Mouse (Mus musculus) inflammation-experienced regulatory T-cells, adult 6 months (primary cell): ENCODE data around the gene Pcsk7. TPM values are rescaled to one million over a fixed set of nuclear protein-coding genes. Genes with fewer than 3 reads are reported as not detected.

ENCODE experiments used
- ATAC-seq: one replicate; pipeline ENCODE4 v1.8.0; 2017
- polyA plus RNA-seq, 3 experiments: library from polyadenylated mRNA; unstranded; fragments of 100-300 nt; shearing (Covaris generic); gene quantifications; one replicate each; pipeline ENCODE4 v1.2.1; 2017

The Pcsk7 gene
- polyA plus RNA-seq, 3 experiments from 2014 or later: 13.3 to 17.7 (median 17.4) TPM

DNA sequence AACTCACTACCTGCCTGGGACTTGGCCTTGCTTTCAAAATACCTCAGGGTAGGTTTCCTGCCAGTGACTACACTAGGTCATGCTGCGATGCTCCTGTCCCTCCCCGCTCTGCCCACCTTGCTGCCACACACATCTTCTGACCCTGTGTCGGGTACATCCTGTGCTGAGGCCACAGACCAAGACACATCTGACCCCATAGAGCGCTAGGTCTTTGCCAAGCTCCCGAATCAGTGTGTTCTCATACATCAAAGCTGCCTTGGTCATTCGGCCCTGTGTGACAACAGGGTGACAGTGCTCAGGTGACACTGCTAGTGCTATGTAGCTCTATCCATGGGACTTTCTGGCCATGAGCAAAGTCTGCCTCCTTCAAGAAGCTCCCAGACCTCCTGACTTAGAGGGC is 33.5 kb downstream of the Pcsk7 start:
- ATAC-seq: no peak

DNA sequence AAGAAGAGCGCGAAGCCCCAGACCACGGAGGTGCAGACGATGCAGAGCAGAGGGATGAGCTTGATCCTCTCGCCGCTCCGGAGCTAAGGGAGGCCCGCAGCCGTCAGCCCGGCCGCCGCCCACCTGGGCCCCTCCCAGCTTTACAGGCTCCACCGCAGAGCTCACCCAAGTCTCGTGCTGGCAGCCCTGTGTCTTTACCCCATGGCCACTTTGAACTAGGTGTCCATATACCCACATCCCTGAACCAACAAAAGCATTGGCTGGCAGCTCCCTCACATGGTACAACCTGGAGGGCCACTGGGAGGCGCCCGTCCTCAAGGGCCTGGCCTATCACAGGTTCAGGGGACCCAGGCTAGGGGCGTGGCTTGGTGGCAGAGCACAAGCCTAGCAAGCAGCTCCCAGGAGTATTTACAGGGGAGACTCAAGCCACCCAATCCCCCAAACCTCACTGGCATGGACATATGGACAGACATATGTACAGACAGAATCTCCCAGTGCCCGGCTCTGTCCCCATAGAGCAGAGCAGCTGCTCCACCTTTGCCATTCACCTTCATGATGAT is 35.1 kb downstream of the Pcsk7 start:
- no peak for ATAC-seq

DNA sequence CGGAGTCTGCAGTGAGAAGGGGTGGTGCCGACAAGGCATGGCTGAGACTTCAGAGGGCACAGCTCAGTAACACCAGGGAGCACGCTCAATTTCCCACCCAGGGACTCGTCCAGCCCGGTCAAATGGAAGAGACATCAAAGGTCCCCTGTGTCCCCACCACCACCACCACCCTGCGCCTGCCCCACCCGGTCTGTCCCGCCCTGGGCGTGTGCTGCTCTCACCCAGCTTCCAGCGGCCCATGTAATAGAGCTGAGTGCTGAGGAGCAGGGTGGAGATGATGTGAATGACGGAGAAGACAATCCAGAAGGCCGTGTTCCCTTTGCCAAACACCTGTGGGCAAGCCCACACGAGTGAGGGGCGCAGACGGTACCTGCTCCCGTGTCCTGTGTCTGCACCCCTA is 36.2 kb downstream of the Pcsk7 start:
- no peak for ATAC-seq

DNA sequence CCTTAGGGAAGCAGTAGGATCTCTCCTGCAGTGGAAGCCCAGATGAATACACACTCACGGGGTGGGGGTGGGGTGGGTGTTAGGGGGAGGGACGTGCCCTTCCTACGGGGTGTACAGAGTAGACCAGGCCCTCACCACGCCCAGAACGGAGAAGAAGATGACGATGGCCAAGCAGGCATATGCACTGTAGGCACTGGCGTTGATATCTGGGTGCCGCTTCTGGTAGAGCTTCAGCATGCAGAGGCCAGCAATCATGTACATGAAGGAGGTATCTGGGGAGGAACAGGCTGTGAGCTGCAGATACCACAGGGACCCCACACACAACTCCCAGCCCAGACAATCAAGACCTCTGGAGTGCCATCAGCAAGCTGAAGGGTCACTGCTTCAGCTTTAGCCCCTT is 36.6 kb downstream of the Pcsk7 start:
- no peak for ATAC-seq

DNA sequence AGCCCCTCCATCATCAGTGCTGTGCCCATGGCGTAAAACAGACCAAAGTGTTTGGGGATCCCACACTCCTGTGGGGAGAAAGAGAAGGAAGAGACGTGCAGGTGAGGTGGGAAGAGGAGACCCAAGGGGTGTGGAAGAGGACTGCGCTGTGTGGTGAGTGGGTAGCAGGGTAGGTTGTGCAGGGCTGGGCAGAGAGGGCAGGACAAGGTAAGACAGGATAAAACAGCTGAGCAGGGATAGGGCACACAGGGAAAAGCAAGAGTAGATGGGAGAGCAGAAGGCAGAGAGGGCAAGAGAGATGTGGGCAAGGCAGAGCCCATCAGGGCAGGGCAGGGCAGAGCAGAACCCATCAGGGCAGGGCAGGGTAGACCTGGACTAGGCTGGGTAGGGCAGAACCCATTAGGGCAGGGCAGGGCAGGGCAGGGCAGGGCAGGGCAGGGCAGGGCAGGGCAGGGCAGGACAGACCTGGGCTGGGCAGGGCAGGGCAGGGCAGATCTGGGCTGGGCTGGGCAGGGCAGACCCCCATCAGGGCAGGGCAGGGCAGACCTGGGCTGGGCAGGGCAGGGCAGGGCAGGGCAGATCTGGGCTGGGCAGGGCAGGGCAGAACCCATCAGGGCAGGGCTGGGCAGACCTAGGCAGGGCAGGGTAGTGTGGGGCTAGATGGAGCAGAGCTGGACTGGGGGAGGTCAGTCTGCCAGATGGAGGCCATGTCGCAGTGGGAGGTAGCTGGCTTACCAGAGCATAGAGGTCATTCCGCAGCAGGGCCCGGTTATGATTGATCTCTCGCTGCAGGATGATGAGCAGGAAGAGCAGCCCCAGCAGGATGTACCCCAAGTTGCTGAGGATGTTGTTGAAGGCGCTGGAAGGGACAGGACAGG is 37.6 kb downstream of the Pcsk7 start:
- no peak for ATAC-seq

DNA sequence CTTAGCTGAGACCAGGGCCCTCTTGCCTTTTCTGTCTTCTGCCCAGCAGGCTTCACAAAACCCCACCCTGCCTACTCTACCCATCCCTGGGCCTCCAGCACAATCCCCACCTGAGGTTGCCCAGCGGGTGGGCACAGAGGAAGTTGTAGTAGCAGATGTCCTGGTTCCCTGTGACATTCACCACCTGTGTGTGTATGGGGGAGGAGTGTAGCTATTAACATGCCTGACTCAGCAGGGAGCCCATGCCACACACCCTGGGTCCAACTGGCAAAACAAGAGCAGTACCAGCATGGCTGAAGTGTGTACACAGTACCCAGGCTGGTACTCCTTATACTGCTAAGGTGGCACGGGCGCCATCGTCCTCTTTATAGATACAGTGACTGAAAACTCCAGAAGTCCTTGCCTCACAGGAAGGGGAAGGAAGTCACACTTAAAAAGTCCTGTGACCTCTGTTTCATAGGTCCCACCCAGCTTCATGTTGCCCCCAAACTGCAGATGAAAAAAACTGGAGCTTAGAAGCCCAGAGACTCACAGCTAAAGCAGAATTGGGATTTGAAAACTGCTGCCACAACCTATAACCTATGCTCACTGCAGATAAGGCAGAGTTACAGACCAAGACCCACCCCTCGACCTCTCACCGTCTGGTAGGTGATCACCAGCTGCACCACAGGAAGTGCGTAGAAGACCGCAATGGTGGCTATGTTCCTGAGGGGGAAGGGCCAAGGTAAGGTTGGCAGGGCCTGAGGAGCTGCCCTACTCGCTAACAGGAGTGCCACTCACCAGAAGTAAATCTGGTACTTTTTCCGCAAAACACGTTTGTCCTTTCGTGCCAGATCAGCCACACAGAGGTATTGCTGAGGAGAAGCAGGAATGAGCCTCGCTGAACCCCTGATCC is 38.5 kb downstream of the Pcsk7 start:
- peak; percentile 95 for ATAC-seq

DNA sequence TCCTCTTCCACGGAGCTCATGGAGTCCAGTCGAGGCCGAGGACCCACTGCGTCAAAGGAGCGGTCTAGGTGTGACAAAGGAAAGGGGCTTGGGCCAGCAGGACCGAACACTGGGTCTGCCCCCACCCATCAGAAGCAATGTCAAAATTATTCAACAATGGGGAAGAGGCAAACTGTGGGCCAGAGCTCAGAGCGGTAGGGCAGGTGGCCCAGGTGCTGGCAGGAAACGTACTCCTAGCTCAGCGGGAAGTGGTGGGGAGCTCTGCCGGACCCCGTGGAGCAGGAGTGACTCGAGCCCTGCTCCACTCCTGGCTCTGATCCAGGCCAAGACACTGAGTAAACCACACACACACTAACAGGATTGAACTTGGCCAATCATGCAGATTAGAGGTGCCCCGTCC is 39.4 kb downstream of the Pcsk7 start:
- peak; percentile 25 for ATAC-seq

DNA sequence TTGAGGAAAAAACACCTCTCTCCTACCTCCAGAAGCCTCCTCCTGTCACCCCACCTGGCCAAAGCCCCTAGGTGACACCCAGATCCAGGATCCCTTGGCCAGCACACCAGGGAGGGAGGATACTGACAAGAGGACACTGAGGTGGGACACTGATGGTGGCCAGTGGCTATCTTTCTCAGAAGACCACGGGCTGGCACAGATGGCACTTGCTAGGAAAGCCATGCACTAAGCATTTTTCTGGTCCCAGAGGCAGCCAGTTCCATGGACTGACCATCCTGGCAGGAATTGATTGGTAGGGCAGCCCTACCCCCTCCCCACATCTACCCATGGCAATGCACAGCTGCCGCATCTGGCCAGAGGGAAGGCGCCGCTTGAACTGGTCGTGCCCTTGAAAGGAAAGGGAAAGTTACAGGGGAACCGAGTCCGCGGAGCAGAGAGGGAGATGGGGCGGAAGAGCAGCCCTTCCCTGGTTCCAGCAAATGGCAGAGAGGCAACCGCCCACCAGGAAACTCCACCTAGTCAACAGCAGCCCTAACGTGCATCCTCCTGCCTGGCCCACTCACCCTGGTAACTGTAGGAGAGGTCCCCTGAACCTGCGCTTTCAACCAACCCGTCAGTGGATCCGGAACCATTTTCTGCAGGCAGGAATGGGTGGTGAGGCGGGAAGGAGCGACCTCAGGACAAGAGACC is 40.0 kb downstream of the Pcsk7 start:
- ATAC-seq: no peak

DNA sequence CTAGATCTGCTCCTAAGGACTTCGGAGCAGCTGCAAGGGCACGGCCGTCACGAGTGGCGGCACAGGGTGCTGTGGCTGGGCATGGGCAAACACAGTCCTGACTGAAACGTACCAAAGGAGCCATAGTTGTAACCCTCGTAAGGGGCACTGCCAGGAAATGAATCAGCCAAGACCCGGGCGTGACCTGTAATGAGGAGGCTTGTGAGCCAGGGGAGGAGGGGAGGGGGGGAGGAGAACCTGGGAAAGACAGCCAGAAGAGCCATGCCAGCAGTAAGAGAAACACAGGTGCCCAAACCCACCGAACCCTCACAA is 40.5 kb downstream of the Pcsk7 start:
- no peak for ATAC-seq

DNA sequence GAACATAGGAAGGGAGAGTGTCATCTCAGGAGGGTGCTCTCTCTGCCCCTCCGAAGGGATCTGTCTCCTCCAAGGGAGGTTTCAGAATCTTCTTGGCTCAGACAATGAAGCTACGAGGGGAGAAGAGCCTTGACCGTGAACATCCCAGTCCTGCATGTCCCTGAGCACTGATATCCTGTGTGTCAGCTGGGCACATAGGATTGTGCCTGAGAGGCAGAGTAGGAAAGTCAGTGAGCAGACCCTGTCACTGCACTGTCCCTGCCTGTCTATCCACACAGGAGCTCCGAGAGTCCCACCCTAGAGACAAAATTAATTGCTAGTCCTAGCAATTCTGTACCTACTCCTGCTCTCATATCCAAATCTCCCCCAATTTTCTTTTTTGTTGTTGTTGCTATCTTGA is 45.8 kb downstream of the Pcsk7 start:
- ATAC-seq: no peak

DNA sequence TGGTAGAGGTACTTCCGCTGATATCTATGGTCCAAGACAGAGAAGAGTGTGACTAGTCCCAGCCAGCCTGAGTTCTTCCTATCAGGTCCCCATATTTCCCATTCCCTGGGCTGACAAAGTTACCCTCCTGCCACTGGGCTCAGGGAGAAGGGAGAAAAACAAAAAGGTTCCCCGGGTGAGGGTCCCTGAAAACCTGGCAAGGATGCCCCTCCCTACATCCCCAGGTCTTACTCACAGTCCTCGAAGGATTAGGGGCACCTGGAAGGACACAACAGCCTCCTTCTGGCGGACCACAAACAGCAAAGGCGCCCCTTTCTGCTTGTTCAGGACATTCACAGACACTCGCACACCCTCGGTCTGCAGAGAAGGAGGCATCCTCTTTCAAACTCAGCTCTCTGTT is 46.6 kb downstream of the Pcsk7 start:
- no peak for ATAC-seq

DNA sequence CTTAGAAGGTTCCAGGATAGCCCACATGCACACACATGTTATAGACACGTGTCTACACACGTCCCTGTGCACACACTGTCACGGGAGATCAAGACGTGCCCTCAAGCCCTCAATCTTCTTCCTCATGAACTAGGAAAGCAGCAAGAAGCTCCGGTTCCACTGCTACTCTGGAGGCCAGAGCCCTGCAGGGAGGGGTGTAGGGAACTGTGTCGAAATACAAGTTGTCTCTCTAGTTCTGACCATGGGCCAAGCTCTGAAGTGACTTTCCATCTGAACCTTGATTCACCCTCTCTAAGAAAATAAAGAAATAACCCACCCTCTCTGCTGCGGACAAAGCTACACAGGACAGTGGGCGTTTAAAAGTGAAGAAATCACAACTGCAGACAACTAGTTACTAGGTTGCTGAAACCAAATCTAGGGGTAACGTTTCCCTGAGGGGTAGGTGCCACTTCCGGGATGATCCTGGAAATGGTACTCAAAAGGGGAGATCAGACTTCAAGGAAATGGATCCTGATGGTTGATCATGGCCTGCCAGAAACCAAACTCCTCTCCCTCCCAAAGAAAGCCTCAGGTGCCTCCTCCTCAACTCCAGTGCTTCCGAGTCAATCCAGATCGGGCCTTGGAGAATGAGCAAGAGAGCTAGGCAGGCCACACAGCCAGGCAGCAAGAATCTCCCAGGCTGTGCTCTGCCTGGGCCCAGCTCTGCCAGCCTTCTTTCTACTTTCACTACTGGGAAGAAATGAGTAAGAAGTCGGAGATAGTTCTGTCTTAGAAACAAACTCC is 47.4 kb downstream of the Pcsk7 start:
- peak; percentile 22 for ATAC-seq

DNA sequence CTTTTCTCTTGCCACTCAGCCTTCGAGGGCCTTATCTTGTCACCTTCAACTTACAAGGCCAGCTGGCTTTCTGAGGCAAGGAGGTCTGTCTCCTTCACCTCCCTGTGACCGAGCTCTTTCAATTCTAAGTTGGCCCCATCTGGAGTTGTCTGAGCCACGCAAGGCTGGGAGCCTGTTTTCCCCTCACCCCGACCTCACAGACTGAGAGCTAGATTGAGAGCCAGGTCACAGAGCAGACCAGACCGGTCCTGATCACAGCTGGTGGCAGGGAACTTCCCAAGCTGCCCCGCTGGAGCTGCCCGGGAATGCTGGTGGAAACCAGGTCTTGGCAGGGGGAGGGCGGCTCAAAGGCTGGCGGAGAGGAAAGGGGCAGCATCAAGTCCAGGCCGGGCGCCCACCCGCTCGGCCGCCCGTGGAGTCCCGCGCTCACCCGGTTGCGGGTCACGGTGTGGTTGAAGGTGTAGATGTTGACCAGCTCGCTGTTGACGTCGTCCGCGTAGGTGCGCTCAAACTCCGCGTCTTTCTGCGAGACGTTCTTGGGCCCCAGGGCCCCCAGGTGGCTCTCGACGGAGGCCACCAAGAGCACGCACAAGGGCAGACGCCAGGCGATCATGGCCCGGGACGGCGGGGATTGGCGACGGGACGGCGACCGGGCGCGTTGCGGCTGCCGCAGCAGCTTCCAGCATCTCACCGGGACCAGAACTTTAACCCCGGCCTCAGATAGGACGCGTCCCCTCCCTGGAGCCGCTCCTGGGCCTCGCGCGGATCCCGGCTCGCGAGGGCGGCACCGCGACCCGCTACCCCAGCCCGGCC is 48.2 kb downstream of the Pcsk7 start:
- peak; percentile 22 for ATAC-seq

DNA sequence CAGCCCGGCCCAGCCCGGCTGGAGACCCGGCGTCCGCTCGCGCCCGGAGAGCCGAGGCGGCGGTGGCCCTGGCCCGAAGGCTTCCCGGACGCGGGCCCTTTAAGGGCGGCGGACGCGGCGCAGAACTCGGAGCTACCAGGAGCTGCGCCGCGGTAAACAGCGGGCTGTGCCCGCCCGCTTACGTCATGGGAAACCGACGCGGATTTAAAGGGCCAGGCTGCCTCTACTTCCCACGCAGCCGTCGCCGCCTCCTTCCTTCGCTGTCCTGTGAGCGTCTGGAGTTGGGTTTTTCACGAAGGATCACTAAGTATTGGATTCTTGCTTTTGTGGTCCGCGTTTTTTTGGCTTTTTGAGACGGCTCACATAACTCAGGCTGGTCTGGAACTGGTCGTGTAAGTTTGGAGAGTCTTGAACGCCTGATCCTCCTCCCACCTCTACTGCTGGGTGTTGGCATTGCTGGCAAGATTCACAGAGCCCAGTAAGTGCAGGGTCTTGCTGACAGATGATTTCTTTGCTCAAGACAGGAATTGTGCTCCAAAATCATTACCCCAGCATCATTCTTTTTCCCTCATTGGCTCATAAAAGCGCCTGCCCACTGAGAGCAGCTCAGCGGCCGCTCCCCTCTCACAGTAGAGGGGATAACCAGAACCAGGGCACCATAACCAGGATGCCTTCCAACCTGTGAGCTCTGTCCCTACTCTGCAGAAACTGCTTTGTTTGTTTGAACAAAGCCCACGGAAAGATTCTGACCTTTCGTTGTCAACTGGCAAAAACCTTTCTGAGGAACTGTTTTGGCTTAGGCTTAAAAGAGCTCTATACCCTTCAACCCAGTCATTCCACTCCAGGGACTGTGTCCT is 49.0 kb downstream of the Pcsk7 start, which contains the start of gene Sidt2:
Gene Sidt2, minus strand, starts transcription at position 152 of the 857 bp plus-strand sequence.
- ATAC-seq: peak; percentile 90

DNA sequence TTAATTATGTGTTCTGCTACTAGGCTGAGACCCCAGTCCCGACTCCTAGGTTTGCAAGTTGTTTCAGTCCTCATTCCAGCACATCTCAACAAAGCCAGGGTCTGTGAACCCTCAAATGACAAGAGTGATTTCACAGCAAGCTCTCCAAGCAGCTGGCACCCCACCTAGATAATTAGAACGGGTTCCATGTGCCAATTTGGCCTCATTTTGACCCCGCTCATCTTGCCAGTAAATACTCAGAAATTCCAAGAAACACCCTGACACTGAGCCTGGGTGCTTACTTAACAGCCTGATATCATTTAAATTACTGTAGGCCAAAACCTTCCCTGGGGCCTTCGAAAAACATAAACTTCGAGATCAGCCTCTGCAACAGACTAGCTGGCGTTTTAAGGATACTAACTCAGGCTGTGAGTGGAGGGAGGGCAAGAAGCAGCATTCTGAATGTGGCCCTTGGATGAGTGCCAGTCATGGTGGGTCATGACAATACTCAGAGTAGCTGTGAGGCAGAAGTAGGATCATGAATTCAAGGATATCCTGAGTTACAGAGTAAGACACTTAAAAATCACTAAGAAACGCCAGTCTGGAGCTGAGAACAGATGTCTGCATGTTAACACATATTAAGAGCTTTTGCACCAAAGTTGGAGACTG is 51.9 kb downstream of the Pcsk7 start:
- no peak for ATAC-seq

DNA sequence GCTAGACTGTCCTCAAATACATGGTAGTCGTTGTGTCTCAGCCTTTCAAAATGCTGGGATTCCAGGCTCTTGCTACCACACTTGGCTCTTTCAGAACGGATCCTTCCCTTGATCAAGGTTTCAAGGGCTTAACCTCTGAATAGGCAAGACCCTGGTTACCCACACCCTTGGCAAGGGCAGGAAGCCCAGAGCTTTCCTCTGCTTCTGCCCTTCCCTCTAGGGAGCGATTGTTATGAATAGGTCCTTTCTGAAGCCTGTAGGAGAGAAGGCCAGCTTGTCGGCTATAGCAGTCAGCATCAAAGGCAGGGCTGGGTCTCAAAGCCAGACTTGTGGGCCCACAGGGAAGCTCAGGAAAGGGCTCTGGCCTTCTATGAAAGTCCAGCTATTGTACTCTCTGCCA is 52.6 kb downstream of the Pcsk7 start:
- no peak for ATAC-seq

DNA sequence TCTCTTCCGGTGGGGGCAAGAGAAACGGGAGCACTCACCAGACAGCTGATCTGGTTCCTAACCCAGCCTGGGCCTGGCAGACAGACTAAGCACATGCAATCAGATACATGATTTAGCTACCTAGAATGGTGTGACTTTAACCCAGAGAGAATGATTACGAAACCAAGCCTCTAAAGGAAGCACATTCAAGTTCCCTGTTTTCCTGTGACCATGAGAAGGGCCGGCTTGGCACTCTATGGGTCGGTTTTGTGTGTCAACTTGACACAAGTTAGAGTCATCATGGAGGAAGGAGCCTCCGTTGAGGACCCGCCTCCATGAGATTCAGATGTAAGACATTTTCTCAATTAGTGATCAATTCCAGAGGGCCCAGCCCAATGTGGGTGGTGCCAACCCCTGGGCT is 53.4 kb downstream of the Pcsk7 start:
- no peak for ATAC-seq

DNA sequence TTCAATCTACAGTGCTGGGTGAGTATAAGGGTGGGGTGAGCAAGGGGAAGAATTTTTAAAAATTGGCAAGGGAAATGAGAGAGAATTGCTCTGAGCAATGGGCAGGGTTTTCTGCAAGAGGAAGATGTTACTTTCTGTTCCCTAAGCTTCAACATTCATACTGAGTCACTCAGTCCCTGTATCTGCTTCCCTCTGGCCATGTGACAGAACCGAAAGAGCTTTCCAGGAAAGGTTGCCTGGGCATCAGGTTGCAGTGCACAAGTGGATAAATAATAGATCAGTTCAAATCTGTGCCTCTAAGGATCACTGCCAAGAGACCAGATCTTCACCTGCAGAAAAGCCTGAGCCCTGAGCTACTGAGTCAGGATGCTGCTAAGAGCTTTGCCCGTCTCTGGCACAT is 55.6 kb downstream of the Pcsk7 start:
- ATAC-seq: no peak

DNA sequence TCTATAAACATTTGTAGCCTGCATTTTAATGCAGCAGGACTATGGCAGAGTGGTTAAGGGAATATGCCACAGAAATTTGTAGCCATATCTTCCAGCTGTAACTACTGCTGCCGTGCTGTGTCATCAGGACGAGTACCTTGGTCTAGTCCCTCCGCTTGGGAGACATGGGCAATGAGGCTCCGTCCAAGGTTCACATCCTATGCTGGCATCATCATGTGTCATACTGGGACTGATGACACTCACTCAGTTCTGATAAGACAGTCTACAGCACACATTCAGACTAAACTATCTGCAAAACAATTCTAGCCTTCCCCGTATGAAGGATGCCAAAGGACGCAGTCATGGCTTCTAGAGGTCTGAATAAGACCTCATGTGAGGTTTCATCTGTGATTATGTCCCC is 57.3 kb downstream of the Pcsk7 start:
- ATAC-seq: no peak

DNA sequence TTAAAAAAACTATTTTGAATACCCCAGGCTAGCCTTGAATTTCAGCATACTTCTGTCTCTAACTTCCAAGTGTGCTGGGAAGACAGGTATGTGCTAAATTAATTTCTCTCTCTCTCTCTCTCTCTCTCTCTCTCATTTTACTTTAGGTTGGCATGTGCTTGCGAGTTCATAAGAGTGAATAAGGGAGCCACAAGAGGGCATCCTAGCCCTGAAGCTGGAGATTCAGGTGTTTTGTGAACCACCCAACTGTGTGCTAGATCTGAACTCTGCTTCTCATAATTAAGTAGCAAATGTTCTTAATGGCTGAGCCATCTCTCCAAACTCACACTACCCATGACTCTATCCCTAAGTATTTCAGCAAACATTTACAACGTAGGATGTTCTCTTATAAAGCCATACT is 70.6 kb downstream of the Pcsk7 start:
- ATAC-seq: no peak
